Mouse (Mus musculus) megakaryocyte progenitor cell, adult 5-6 weeks (primary cell): Measurements from ENCODE around the gene Commd1. TPM values are rescaled to one million over a fixed set of nuclear protein-coding genes. Genes with fewer than 3 reads are reported as not detected.

Experiments
- ATAC-seq: replicated peaks from 2 replicates; pipeline ENCODE4 v1.8.0; 2016; ENCODE audit warnings: mild to moderate bottlenecking, moderate TSS enrichment, inconsistent platforms; ENCODE audit not compliant: poor library complexity
- total RNA-seq, 2 experiments: library from RNA; stranded (forward) in 1 of 2; stranded (reverse) in 1 of 2; fragments of 157-497, 149-512 nt in 1 of 2; fragments of 200-1000 nt in 1 of 2; gene quantifications; 2 replicates each; pipeline versions ENCODE4 v1.2.3 to v1.2.4; 2015 to 2017

The Commd1 gene
- total RNA-seq, 2 experiments from 2014 or later, result 89.6 to 141 TPM

GRCm38 (mm10) chr11:22952668-22953067 is 29.5 kb downstream of the Commd1 start:
- ATAC-seq, result no peak

GRCm38 (mm10) chr11:22950131-22950530 is 32.1 kb downstream of the Commd1 start:
- ATAC-seq, result peak; percentile 71

- ATAC-seq, result peak; percentile 42; the same call in 1 of the 2 replicates
Measured at GRCm38 (mm10) chr11:22949101-22949500, 33.1 kb downstream of the Commd1 start.

GRCm38 (mm10) chr11:22938983-22939382 is 43.2 kb downstream of the Commd1 start:
- ATAC-seq, result no peak

GRCm38 (mm10) chr11:22937716-22938316 is 44.4 kb downstream of the Commd1 start:
- ATAC-seq, result no peak

- no peak for ATAC-seq
Measured at GRCm38 (mm10) chr11:22936446-22937125, 45.6 kb downstream of the Commd1 start.

- ATAC-seq, result peak; percentile 33
Measured at GRCm38 (mm10) chr11:22932167-22932566, 50.0 kb downstream of the Commd1 start.

- ATAC-seq, result no peak
Measured at GRCm38 (mm10) chr11:22931320-22931905, 50.8 kb downstream of the Commd1 start.

GRCm38 (mm10) chr11:22930129-22930528 is 52.1 kb downstream of the Commd1 start:
- ATAC-seq, result peak; percentile 35; the same call in 1 of the 2 replicates

GRCm38 (mm10) chr11:22928586-22929169 is 53.5 kb downstream of the Commd1 start:
- ATAC-seq, result peak; percentile 87

GRCm38 (mm10) chr11:22923606-22924005 is 58.6 kb downstream of the Commd1 start:
- no peak for ATAC-seq

- ATAC-seq, result no peak
Measured at GRCm38 (mm10) chr11:22922546-22922945, 59.6 kb downstream of the Commd1 start.

GRCm38 (mm10) chr11:22919336-22919735 is 62.8 kb downstream of the Commd1 start:
- no peak for ATAC-seq

GRCm38 (mm10) chr11:22917786-22918185 is 64.4 kb downstream of the Commd1 start:
- no peak for ATAC-seq

GRCm38 (mm10) chr11:22913744-22914143 is 68.4 kb downstream of the Commd1 start:
- peak; percentile 98 for ATAC-seq

- ATAC-seq, result no peak
Measured at GRCm38 (mm10) chr11:22911831-22912230, 70.4 kb downstream of the Commd1 start.

GRCm38 (mm10) chr11:22906453-22906865 is 75.7 kb downstream of the Commd1 start:
- peak; percentile 76 for ATAC-seq

GRCm38 (mm10) chr11:22902923-22903322 is 79.3 kb downstream of the Commd1 start:
- no peak for ATAC-seq

- ATAC-seq, result no peak
Measured at GRCm38 (mm10) chr11:22900041-22900440, 82.1 kb downstream of the Commd1 start.

GRCm38 (mm10) chr11:22897642-22898041 is 84.5 kb downstream of the Commd1 start:
- ATAC-seq, result no peak

- ATAC-seq, result peak; percentile 81
Measured at GRCm38 (mm10) chr11:22897127-22897526, 85.1 kb downstream of the Commd1 start.

GRCm38 (mm10) chr11:22893075-22893474 is 89.1 kb downstream of the Commd1 start:
- no peak for ATAC-seq
